Mouse (Mus musculus) cortical plate, adult 2 months (tissue): ENCODE results near the gene Gm44965.

ENCODE experiments used
- CTCF ChIP-seq: fragments of 200-500 bp; IDR thresholded peaks from 2 replicates; pipeline ENCODE4 v1.5.1; 2011; ENCODE audit warnings: mild to moderate bottlenecking, control low read depth, low read length; ENCODE audit not compliant: insufficient read depth; ENCODE audit errors: extremely low read depth
- POLR2A ChIP-seq: fragments of 200-500 bp; IDR thresholded peaks from 2 replicates; pipeline ENCODE4 v1.6.1; 2011; ENCODE audit warnings: mild to moderate bottlenecking, low read length, control low read depth; ENCODE audit not compliant: insufficient read depth; ENCODE audit errors: extremely low read depth

DNA sequence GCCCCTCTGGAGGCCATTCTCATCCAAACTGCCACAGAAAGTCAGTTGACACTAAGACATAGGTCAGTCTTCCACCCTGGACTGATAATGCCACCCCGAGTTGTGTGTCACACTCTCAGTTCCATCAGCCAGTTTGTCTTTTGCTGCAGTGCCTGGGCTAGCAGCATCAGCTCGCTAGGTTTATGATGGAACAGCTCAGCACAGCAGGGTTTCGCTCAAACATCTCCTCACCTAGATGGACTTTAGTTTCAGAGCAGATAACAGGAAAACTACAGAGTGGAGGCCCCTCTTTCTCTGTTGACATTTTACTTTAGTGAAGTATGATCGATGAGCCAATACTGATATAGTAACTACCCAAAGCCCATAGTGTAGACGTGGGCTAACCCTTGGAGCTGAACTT is 21.0 kb downstream of the Gm44965 start:
- no peak for TF ChIP-seq POLR2A
- TF ChIP-seq CTCF, result no peak
